Mouse (Mus musculus): ENCODE results near the gene Nlrc5. TPM values are rescaled to one million over a fixed set of nuclear protein-coding genes. Genes with fewer than 3 reads are reported as not detected.
A peak's percentile ranks its signal among the peaks of the same experiment; 100 is the strongest.

Gene Nlrc5
- polyA plus RNA-seq, 1 experiment from 2014 or later, result 0.27 TPM

DNA sequence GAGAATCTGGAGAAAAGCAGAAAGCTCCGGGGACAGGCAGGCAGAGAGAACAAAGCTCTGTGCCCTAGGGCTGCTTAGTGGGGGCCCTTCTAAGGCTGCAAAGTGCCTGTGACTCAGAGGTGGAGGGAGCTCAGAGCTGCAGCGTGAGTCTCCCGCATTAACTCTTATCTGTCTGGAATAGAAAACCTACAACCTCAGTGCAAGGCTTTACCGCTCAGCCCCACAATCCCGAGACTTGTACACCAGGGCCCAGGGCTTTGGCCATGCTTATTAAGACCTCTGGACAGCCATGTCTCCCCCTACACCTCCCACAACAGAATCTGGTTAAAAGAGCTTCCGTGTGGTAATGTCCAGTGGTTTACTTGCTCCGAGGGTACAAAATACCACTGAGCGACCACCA lies 97.8 kb downstream of the Nlrc5 start:
- ATAC-seq (ENCODE audit: extremely low read depth, insufficient number of reproducible peaks, low FRiP score, low TSS enrichment), result no peak
- peaks cover 77% of the 10 kb centered on the region for H3K27me3 ChIP-seq (replicated peaks)
- H3K9ac ChIP-seq, result peak overlapping the region; percentile 86
- peak overlapping the region; percentile 96 for H3K4me2 ChIP-seq
- H3K4me3 ChIP-seq, result peak overlapping the region; percentile 71
- H3K27ac ChIP-seq (replicated peaks), result no peak overlapping the region
- H3K4me1 ChIP-seq, result peaks cover 34% of the 10 kb centered on the region
- H3K36me3 ChIP-seq, result no peaks in the 10 kb centered on the region
- H3K9me3 ChIP-seq, result no peaks in the 10 kb centered on the region
- 5% methylated on average over 8 of the region's 8 CpGs for WGBS

GRCm38 (mm10) chr8:94532525-94532872 lies 98.3 kb downstream of the Nlrc5 start:
- Histone ChIP-seq H3K36me3 (no peaks in the 10 kb centered on the region), H3K4me2 (peak overlapping the region; percentile 96), H3K4me3 (peak overlapping the region; percentile 71), H3K4me1 (peaks cover 34% of the 10 kb centered on the region), H3K27ac (replicated peaks) (no peak overlapping the region), H3K9ac (peak overlapping the region; percentile 86), H3K27me3 (replicated peaks) (peaks cover 77% of the 10 kb centered on the region), H3K9me3 (no peaks in the 10 kb centered on the region)
- no peak for ATAC-seq (ENCODE audit: extremely low read depth, insufficient number of reproducible peaks, low FRiP score, low TSS enrichment)
- under 1% methylated on average over 34 of the region's 34 CpGs for WGBS

- ATAC-seq (ENCODE audit: extremely low read depth, insufficient number of reproducible peaks, low FRiP score, low TSS enrichment), result peak; percentile 63; the same call in 1 of the 2 replicates
- peak within 1 kb of the TSS; percentile 96 for H3K4me2 ChIP-seq
- WGBS, result under 1% methylated on average over 75 of the region's 81 CpGs
- H3K36me3 ChIP-seq, result no peaks in the 10 kb centered on the region
- peak within 1 kb of the TSS; percentile 86 for H3K9ac ChIP-seq
- peaks cover 34% of the 10 kb centered on the region for H3K4me1 ChIP-seq
- peaks cover 79% of the 10 kb centered on the region for H3K27me3 ChIP-seq (replicated peaks)
- no peak within 1 kb of the TSS for H3K27ac ChIP-seq (replicated peaks)
- no peaks in the 10 kb centered on the region for H3K9me3 ChIP-seq
- H3K4me3 ChIP-seq, result peak within 1 kb of the TSS; percentile 71
Measured at GRCm38 (mm10) chr8:94532873-94533671, 98.9 kb downstream of the Nlrc5 start, which contains the start of gene Cpne2. Cpne2 (plus strand) TSS chr8:94532990.

DNA sequence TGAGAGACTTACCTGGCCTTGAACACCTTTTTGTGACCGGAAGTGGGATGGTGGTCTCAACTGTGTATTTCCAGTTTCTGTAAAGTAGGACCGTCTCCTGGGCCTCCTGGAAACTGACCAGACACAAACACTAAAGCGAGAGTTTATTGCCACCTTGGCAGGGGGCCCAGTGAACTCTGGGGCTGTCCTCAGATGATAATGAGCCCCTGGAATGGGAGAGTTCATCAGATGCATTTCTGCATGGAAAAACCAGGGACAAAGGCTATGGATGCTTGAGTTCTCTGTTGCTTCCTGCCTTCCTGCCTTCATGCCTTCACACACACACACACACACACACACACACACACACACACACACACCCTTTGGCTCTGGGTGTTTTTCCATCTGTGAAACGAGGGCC lies 100.5 kb downstream of the Nlrc5 start:
- Histone ChIP-seq H3K27me3 (replicated peaks) (peaks cover 75% of the 10 kb centered on the region), H3K4me2 (no peak overlapping the region), H3K9me3 (no peaks in the 10 kb centered on the region), H3K4me1 (peaks cover 34% of the 10 kb centered on the region), H3K4me3 (no peak overlapping the region), H3K27ac (replicated peaks) (no peak overlapping the region), H3K9ac (no peak overlapping the region), H3K36me3 (no peaks in the 10 kb centered on the region)
- WGBS, result 32% methylated on average over 4 of the region's 4 CpGs
- ATAC-seq (ENCODE audit: extremely low read depth, insufficient number of reproducible peaks, low FRiP score, low TSS enrichment), result no peak

DNA sequence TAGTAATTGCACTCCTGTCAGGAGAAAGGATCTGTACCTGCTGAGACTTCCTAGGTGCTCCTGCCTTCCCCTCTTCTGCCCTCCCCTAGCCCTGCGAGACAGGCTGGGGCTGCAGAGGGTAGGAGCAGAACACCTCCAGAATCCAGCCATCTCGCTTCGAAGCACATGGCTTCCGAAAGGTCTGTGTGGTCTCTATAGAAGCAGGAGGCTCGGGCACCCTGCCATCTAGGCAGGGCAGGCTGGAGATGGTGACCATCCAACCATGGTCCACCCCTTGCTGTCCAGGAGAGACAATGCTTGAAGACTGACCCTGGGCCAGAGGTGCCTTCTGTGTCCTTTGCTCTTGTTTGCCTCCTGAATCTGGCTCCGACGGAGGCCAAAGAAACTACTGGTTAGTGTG lies 101.5 kb downstream of the Nlrc5 start:
- ATAC-seq (ENCODE audit: extremely low read depth, insufficient number of reproducible peaks, low FRiP score, low TSS enrichment), result no peak
- WGBS, result 69% methylated on average over 7 of the region's 7 CpGs
- Histone ChIP-seq H3K4me1 (peaks cover 39% of the 10 kb centered on the region), H3K27me3 (replicated peaks) (peaks cover 69% of the 10 kb centered on the region), H3K9me3 (no peaks in the 10 kb centered on the region), H3K27ac (replicated peaks) (no peak overlapping the region), H3K9ac (no peak overlapping the region), H3K4me3 (no peak overlapping the region), H3K36me3 (no peaks in the 10 kb centered on the region), H3K4me2 (no peak overlapping the region)

- no peak overlapping the region for H3K9ac ChIP-seq
- peaks cover 53% of the 10 kb centered on the region for H3K27me3 ChIP-seq (replicated peaks)
- H3K4me1 ChIP-seq, result peaks cover 33% of the 10 kb centered on the region
- no peak overlapping the region for H3K27ac ChIP-seq (replicated peaks)
- no peak overlapping the region for H3K4me2 ChIP-seq
- no peaks in the 10 kb centered on the region for H3K36me3 ChIP-seq
- 64% methylated on average over 2 of the region's 2 CpGs for WGBS
- no peak for ATAC-seq (ENCODE audit: extremely low read depth, insufficient number of reproducible peaks, low FRiP score, low TSS enrichment)
- no peaks in the 10 kb centered on the region for H3K9me3 ChIP-seq
- H3K4me3 ChIP-seq, result no peak overlapping the region
Measured at GRCm38 (mm10) chr8:94537456-94537855, 103.3 kb downstream of the Nlrc5 start.

DNA sequence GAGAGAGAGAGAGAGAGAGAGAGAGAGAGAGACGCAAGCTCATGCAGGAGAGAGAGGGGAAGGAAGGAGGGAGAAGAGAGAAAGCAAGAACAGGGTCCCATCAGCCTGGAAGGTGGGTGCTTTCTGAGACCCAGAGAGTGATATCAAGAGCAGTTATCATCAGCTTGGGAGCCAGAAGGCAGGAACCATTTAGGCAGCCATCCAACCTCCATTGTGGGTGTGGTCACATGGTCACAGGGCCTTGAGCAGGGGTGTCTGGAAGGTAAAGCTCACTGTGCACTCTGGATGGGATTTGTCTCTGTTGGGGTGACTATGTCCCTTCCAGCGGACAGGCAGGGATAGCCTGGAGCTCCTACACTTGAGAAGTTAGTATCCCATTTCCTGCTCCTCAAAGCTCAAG lies 105.9 kb downstream of the Nlrc5 start:
- Histone ChIP-seq H3K4me1 (peaks cover 12% of the 10 kb centered on the region), H3K9ac (no peak overlapping the region), H3K36me3 (no peaks in the 10 kb centered on the region), H3K9me3 (no peaks in the 10 kb centered on the region), H3K27me3 (replicated peaks) (peaks cover 28% of the 10 kb centered on the region), H3K4me3 (no peak overlapping the region), H3K27ac (replicated peaks) (no peak overlapping the region), H3K4me2 (no peak overlapping the region)
- no peak for ATAC-seq (ENCODE audit: extremely low read depth, insufficient number of reproducible peaks, low FRiP score, low TSS enrichment)
- WGBS, result 75% methylated on average over 1 of the region's 2 CpGs

- Histone ChIP-seq H3K36me3 (no peaks in the 10 kb centered on the region), H3K9ac (no peak overlapping the region), H3K4me1 (peaks cover 5% of the 10 kb centered on the region; the same call in 1 of the 2 replicates), H3K27ac (replicated peaks) (no peak overlapping the region), H3K27me3 (replicated peaks) (peaks cover 16% of the 10 kb centered on the region; the same call in 1 of the 2 replicates), H3K4me2 (no peak overlapping the region), H3K9me3 (no peaks in the 10 kb centered on the region), H3K4me3 (no peak overlapping the region)
- 69% methylated on average over 18 of the region's 18 CpGs for WGBS
- no peak for ATAC-seq (ENCODE audit: extremely low read depth, insufficient number of reproducible peaks, low FRiP score, low TSS enrichment)
Measured at GRCm38 (mm10) chr8:94540889-94541795, 107.0 kb downstream of the Nlrc5 start.

DNA sequence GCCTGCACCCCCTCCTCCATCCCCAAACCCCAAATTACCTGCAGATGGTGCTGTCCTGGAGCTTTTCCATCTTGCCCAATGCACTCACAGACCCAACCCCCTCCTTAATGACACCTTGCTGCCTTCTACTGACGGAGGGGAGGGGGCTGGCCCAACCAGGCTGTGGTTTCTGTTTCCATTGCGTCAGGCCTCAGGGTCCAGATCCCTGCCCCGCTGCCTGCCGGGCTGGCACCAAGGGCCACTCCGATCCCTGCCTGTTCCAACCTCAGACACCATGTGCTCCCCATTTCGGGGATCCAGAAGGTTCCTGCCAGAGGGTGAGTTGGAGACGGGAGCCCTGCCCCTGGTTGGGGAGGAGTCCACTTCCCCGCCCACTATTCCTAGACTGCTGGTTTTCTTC lies 109.8 kb downstream of the Nlrc5 start:
- WGBS, result 62% methylated on average over 8 of the region's 8 CpGs
- H3K4me1 ChIP-seq, result peaks cover 5% of the 10 kb centered on the region; the same call in 1 of the 2 replicates
- H3K36me3 ChIP-seq, result no peaks in the 10 kb centered on the region
- H3K27ac ChIP-seq (replicated peaks), result no peak overlapping the region
- H3K27me3 ChIP-seq (replicated peaks), result no peaks in the 10 kb centered on the region
- H3K9ac ChIP-seq, result no peak overlapping the region
- H3K4me2 ChIP-seq, result no peak overlapping the region
- ATAC-seq (ENCODE audit: extremely low read depth, insufficient number of reproducible peaks, low FRiP score, low TSS enrichment), result no peak
- no peaks in the 10 kb centered on the region for H3K9me3 ChIP-seq
- H3K4me3 ChIP-seq, result no peak overlapping the region

DNA sequence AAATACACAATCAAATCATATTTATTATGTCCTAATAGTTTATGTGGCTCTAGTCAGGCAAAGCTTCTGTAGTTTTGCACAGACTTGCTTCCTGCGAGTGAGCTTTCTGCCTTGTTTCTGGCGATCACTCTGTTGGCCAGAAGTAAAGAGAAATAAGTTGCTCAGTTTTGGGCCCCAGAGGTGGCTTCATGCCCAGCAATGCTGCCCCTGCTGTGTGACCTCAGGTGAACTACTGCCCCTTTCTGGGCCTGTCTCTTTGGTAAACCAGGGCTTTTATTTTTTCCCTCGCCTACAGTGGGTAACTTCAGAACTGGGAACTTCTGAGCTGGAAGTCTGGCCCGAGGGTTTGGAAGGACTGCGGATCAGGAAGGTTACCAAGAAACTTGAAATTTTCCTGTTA lies 114.9 kb downstream of the Nlrc5 start:
- no peak for ATAC-seq (ENCODE audit: extremely low read depth, insufficient number of reproducible peaks, low FRiP score, low TSS enrichment)
- 76% methylated on average over 5 of the region's 5 CpGs for WGBS

DNA sequence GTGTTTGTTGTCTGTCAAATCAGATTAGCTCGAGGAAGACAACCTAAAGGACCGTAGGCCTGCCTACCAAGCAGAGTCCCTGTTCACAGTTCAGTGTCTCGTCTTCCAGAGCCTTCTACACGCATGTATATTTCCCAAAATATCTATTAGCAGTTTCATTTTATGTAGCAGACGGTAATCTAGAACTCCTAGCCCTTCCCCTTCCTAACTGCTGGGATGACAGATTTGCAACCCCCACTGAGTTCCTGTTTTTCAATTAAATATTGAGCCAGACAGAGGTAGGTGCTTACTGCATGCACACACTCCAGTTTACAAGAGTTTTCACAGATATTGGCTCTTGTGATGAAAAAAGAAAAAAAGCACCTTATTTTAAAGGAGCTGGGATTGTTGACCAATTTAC lies 115.3 kb downstream of the Nlrc5 start:
- no peak overlapping the region for H3K9ac ChIP-seq
- no peaks in the 10 kb centered on the region for H3K9me3 ChIP-seq
- 53% methylated on average over 5 of the region's 5 CpGs for WGBS
- no peak overlapping the region for H3K4me2 ChIP-seq
- 0 out of 2 replicates have a peak, but pooled peaks cover 3% of the 10 kb centered on the region for H3K27me3 ChIP-seq (replicated peaks)
- H3K27ac ChIP-seq (replicated peaks), result peak overlapping the region; percentile 24
- ATAC-seq (ENCODE audit: extremely low read depth, insufficient number of reproducible peaks, low FRiP score, low TSS enrichment), result no peak
- no peaks in the 10 kb centered on the region for H3K36me3 ChIP-seq
- H3K4me3 ChIP-seq, result no peak overlapping the region
- peaks cover 28% of the 10 kb centered on the region for H3K4me1 ChIP-seq

More for the DNA sequence above, 114.9 kb downstream of the Nlrc5 start:
- H3K4me1 ChIP-seq, result peaks cover 28% of the 10 kb centered on the region
- H3K9me3 ChIP-seq, result no peaks in the 10 kb centered on the region
- H3K27ac ChIP-seq (replicated peaks), result peak overlapping the region; percentile 24; the same call in 1 of the 2 replicates
- H3K27me3 ChIP-seq (replicated peaks), result 0 out of 2 replicates have a peak, but pooled peaks cover 3% of the 10 kb centered on the region
- no peak overlapping the region for H3K4me3 ChIP-seq
- H3K9ac ChIP-seq, result no peak overlapping the region
- H3K4me2 ChIP-seq, result no peak overlapping the region
- H3K36me3 ChIP-seq, result no peaks in the 10 kb centered on the region
